Mouse (Mus musculus): ENCODE measurements around the gene Ppp1r37. TPM values are rescaled to one million over a fixed set of nuclear protein-coding genes. Genes with fewer than 3 reads are reported as not detected.

Gene Ppp1r37
- polyA plus RNA-seq, 1 experiment from 2014 or later, result 26.2 TPM

GRCm38 (mm10) chr7:19507612-19507981, 55.3 kb downstream of the Ppp1r37 start:
- no peak for ATAC-seq (ENCODE audit: low FRiP score, low read depth)
- Histone ChIP-seq H3K27me3 (no peaks in the 10 kb centered on the region), H3K9ac (peak overlapping the region; percentile 82), H3K4me2 (replicated peaks) (peak overlapping the region; percentile 97), H3K4me1 (peaks cover 22% of the 10 kb centered on the region), H3K27ac (peak overlapping the region; percentile 58; the same call in 1 of the 2 replicates), H3K36me3 (no peaks in the 10 kb centered on the region), H3K9me3 (no peaks in the 10 kb centered on the region), H3K4me3 (peak overlapping the region; percentile 63)
- 4% methylated on average over 18 of the region's 18 CpGs for WGBS

- WGBS, result under 1% methylated on average over 68 of the region's 71 CpGs
- peak overlapping the region; percentile 63 for H3K4me3 ChIP-seq
- H3K4me2 ChIP-seq (replicated peaks), result peak overlapping the region; percentile 97
- H3K9me3 ChIP-seq, result no peaks in the 10 kb centered on the region
- peak overlapping the region; percentile 58; the same call in 1 of the 2 replicates for H3K27ac ChIP-seq
- H3K9ac ChIP-seq, result peak overlapping the region; percentile 82
- H3K4me1 ChIP-seq, result peaks cover 22% of the 10 kb centered on the region
- H3K36me3 ChIP-seq, result no peaks in the 10 kb centered on the region
- no peak for ATAC-seq (ENCODE audit: low FRiP score, low read depth)
- H3K27me3 ChIP-seq, result no peaks in the 10 kb centered on the region
These were observed 55.8 kb downstream of the Ppp1r37 start for GRCm38 (mm10) chr7:19506969-19507611.

GRCm38 (mm10) chr7:19506326-19506725, 56.5 kb downstream of the Ppp1r37 start:
- no peak overlapping the region for H3K9ac ChIP-seq
- H3K9me3 ChIP-seq, result no peaks in the 10 kb centered on the region
- WGBS, result 32% methylated on average over 6 of the region's 6 CpGs

DNA sequence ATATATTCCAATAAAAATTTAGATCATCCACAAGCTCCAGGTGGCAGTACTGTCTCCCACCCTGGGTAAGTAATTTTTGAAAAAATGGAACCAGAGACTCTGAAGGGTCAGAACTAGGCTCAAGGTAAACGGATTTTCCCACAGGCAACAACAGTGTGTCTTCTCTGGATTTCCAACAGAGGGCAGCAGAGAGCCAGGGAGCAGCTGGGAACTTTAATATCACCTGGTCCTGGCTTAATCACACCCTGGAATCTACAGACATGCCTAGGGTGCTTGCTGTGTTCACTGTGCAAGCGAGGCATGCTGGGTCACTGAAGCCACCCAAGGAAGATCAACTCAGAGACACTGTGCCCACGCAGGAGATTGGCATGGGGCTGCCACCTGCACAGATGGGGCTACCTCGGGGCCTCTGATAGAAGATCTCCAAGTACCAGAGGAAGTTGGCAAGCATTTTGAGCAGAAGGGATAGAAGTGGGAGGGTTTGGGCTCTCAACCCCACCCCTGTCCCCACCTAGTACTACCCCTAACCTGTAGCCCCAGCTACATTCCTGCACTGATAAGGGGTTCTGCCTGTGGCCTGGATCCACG, 59.3 kb downstream of the Ppp1r37 start:
- Histone ChIP-seq H3K36me3 (no peaks in the 10 kb centered on the region), H3K4me1 (peaks cover 14% of the 10 kb centered on the region), H3K4me2 (replicated peaks) (no peak overlapping the region), H3K9me3 (no peaks in the 10 kb centered on the region), H3K4me3 (no peak overlapping the region), H3K9ac (no peak overlapping the region), H3K27me3 (no peaks in the 10 kb centered on the region), H3K27ac (no peak overlapping the region)
- WGBS, result 40% methylated on average over 5 of the region's 5 CpGs
- ATAC-seq (ENCODE audit: low FRiP score, low read depth), result no peak

More at GRCm38 (mm10) chr7:19506326-19506725, 56.5 kb downstream of the Ppp1r37 start:
- Histone ChIP-seq H3K4me2 (replicated peaks) (peak overlapping the region; percentile 97), H3K4me1 (peaks cover 22% of the 10 kb centered on the region), H3K27me3 (no peaks in the 10 kb centered on the region), H3K4me3 (peak overlapping the region; percentile 63; the same call in 1 of the 2 replicates), H3K36me3 (no peaks in the 10 kb centered on the region), H3K27ac (no peak overlapping the region)
- no peak for ATAC-seq (ENCODE audit: low FRiP score, low read depth)

- Histone ChIP-seq H3K27ac (no peak overlapping the region), H3K4me2 (replicated peaks) (no peak overlapping the region), H3K4me1 (0 out of 2 replicates have a peak, but pooled peaks cover 4% of the 10 kb centered on the region), H3K9ac (no peak overlapping the region), H3K9me3 (no peaks in the 10 kb centered on the region), H3K4me3 (no peak overlapping the region), H3K36me3 (no peaks in the 10 kb centered on the region), H3K27me3 (no peaks in the 10 kb centered on the region)
- ATAC-seq (ENCODE audit: low FRiP score, low read depth), result no peak
- WGBS, result 68% methylated on average over 4 of the region's 4 CpGs
These were observed 61.2 kb downstream of the Ppp1r37 start for GRCm38 (mm10) chr7:19501658-19502057.

DNA sequence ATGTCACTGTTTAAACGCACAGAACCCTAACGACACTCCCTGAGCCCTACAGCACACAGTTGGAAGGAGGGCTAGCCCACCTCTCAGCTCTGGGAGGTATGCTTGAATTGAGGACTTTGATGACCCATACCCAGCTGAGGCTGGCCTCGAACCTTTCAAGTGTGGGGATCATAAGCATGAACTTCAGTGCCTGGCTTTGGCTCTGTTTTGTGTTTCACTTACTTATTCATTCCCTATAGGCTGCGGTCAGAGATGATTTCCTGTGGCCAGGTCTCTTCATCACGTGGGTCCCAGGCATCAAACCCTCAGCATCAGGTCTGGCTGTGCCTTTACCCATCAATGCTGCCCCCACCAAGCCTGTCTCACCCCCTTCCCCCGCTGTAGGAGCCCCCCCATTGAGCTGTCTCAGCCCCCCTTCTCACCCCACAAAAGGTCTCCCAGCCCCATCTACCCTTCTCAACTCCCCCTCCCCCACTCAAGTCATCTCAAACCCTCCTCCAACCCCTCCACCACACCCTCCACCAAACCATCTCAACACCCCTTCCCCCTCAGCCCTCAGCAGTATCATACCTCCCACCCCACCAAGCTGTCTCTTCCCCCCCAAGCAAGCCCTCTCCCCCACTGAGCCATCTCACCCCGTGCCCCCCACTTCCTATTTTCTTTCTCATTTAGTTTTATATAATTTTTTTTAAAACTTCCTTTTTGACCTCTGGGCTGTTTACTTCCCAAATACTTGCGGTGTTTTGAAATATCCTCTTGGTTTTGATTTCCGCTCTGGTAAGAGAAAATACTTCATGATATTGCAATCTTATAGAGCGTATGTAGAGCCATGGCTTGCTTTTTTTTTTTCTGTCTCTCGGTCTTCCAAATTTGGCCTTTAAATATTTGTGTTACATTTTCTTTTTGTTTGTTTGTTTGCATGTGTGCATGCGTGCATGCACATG, 62.2 kb downstream of the Ppp1r37 start:
- H3K4me3 ChIP-seq, result no peak overlapping the region
- peaks cover under 1% of the 10 kb centered on the region for H3K4me1 ChIP-seq
- no peak for ATAC-seq (ENCODE audit: low FRiP score, low read depth)
- no peaks in the 10 kb centered on the region for H3K27me3 ChIP-seq
- H3K9me3 ChIP-seq, result no peaks in the 10 kb centered on the region
- no peak overlapping the region for H3K27ac ChIP-seq
- no peak overlapping the region for H3K9ac ChIP-seq
- no peak overlapping the region for H3K4me2 ChIP-seq (replicated peaks)
- no peaks in the 10 kb centered on the region for H3K36me3 ChIP-seq
- 70% methylated on average over 12 of the region's 12 CpGs for WGBS

GRCm38 (mm10) chr7:19498326-19498725, 64.5 kb downstream of the Ppp1r37 start:
- no peak for ATAC-seq (ENCODE audit: low FRiP score, low read depth)
- WGBS, result 86% methylated on average over 4 of the region's 4 CpGs
- no peak overlapping the region for H3K4me3 ChIP-seq
- H3K27me3 ChIP-seq, result peaks cover 2% of the 10 kb centered on the region; the same call in 1 of the 2 replicates
- H3K9me3 ChIP-seq, result no peaks in the 10 kb centered on the region
- H3K4me1 ChIP-seq, result peaks cover 8% of the 10 kb centered on the region
- no peak overlapping the region for H3K9ac ChIP-seq
- no peak overlapping the region for H3K4me2 ChIP-seq (replicated peaks)
- no peaks in the 10 kb centered on the region for H3K36me3 ChIP-seq
- H3K27ac ChIP-seq, result no peak overlapping the region

GRCm38 (mm10) chr7:19496214-19496555, 66.7 kb downstream of the Ppp1r37 start:
- Histone ChIP-seq H3K9ac (no peak overlapping the region), H3K4me1 (peaks cover 16% of the 10 kb centered on the region), H3K27me3 (peaks cover 18% of the 10 kb centered on the region), H3K9me3 (no peaks in the 10 kb centered on the region), H3K27ac (no peak overlapping the region), H3K4me3 (no peak overlapping the region), H3K36me3 (no peaks in the 10 kb centered on the region), H3K4me2 (replicated peaks) (no peak overlapping the region)
- no peak for ATAC-seq (ENCODE audit: low FRiP score, low read depth)
- WGBS, result 80% methylated on average over 5 of the region's 5 CpGs

GRCm38 (mm10) chr7:19495521-19496213, 67.2 kb downstream of the Ppp1r37 start:
- H3K36me3 ChIP-seq, result no peaks in the 10 kb centered on the region
- no peaks in the 10 kb centered on the region for H3K9me3 ChIP-seq
- no peak overlapping the region for H3K4me3 ChIP-seq
- H3K4me2 ChIP-seq (replicated peaks), result no peak overlapping the region
- ATAC-seq (ENCODE audit: low FRiP score, low read depth), result 0 out of 2 replicates have a peak, but pooled peaks have one; percentile 49
- peaks cover 16% of the 10 kb centered on the region for H3K4me1 ChIP-seq
- no peak overlapping the region for H3K27ac ChIP-seq
- H3K9ac ChIP-seq, result no peak overlapping the region
- 58% methylated on average over 20 of the region's 20 CpGs for WGBS
- peaks cover 24% of the 10 kb centered on the region for H3K27me3 ChIP-seq

GRCm38 (mm10) chr7:19494751-19495474, 68.0 kb downstream of the Ppp1r37 start:
- peaks cover 16% of the 10 kb centered on the region for H3K4me1 ChIP-seq
- no peaks in the 10 kb centered on the region for H3K9me3 ChIP-seq
- WGBS, result 81% methylated on average over 25 of the region's 25 CpGs
- H3K4me3 ChIP-seq, result no peak overlapping the region
- H3K36me3 ChIP-seq, result no peaks in the 10 kb centered on the region
- no peak overlapping the region for H3K27ac ChIP-seq
- H3K27me3 ChIP-seq, result peaks cover 31% of the 10 kb centered on the region
- 0 out of 2 replicates have a peak overlapping the region, but pooled peaks have one; percentile 25 for H3K9ac ChIP-seq
- no peak overlapping the region for H3K4me2 ChIP-seq (replicated peaks)
- ATAC-seq (ENCODE audit: low FRiP score, low read depth), result no peak

- Histone ChIP-seq H3K27me3 (peaks cover 62% of the 10 kb centered on the region), H3K36me3 (no peaks in the 10 kb centered on the region), H3K9me3 (no peaks in the 10 kb centered on the region), H3K4me3 (peak overlapping the region; percentile 28), H3K27ac (no peak overlapping the region), H3K4me2 (replicated peaks) (peak overlapping the region; percentile 60), H3K9ac (peak overlapping the region; percentile 46), H3K4me1 (peaks cover 25% of the 10 kb centered on the region)
- 4% methylated on average over 26 of the region's 26 CpGs for WGBS
- no peak for ATAC-seq (ENCODE audit: low FRiP score, low read depth)
These were observed 71.1 kb downstream of the Ppp1r37 start for GRCm38 (mm10) chr7:19491731-19492130.
